Mouse (Mus musculus): ENCODE data around the gene Cckbr.

Cckbr gene

DNA sequence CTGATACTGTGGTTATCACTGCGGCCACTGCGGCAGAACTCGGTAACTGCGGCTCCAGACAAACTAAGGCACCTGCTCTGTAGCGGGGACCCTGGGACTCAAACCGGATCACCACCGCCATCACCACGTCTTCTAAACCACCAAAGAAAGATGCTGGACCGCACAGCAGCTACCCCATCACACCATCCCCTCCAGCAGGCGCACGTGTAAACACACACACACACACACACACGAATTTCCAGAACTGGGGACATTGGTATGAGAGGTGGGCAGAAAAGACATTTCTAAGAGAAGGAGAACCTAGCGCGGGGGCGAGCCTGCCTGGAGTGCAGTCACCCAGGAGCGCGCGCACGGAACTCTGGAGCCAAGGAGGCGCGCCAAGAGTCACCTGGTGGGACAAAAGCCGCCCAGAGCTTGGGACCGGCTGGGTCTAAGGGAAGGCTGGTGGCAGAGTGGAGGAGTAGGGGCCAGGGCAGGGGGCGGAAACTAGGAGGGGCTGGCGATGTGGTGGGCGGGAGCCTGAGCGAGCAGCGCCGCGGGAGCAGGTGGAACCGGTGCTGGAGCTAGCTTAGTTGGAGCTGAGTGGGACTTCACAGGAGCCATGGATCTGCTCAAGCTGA is at the start of gene Cckbr:
TSS of gene Cckbr (plus strand) at position 308 of the 620 bp plus-strand sequence.
- DNase-seq (ENCODE audit: low read depth, low spot score): no peak

DNA sequence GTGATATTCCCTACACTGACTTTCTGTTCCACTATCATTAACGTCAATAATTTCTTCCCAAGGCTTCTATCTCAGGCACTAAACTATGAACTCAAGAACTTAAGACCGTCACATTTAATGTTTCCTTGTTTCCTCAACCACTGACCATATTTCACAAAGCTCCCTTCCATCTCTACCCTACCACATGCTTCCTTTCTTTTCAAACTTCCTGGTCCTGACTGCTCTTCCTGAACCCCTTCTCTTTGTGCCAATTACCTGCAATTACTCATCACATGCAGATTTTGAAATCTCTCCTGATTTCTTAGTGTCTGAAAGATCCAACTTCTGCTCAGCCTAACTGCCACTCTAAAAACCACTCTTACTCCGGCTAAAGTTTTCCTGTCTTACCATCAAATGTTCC is 45.2 kb upstream of the Cckbr start:
- no peak for DNase-seq (ENCODE audit: low read depth, low spot score)

DNA sequence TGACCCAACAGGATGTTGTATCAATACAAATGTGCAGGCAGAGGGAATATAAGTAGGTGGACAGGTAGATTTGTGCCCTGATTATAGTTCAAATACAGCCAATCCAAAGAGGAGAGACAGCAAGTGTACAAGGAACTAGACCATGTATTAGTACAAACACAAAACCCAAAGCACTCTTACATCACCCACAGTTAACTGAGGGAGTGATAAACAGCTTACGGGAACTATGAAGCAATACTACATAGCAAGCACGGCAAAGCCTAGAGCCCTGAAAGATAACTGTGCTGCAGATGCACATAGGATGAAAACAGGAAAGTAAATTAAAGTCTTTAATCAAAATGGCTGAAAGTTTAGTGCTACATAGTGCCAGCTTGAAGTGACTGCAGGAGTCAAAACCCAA is 37.8 kb upstream of the Cckbr start:
- DNase-seq (ENCODE audit: low read depth, low spot score): no peak

DNA sequence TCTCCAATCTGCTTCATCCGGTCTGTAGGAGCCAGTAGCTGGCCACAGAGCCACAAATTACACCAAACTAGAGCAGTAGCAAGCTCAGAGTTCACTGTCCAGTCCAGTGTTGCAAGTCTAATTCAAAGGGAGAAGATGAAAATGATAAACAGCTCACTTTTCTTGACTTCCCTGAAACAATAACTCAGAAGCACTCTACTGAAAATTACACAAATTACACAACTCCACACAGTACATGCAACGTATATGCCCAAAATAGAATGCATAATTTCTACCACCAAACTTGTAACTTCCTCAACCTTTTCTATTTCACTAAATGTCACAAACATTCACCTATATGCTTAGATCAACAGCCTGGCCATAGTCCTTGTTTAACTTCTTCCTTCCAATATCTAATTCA is 35.3 kb upstream of the Cckbr start:
- no peak for DNase-seq (ENCODE audit: low read depth, low spot score)

DNA sequence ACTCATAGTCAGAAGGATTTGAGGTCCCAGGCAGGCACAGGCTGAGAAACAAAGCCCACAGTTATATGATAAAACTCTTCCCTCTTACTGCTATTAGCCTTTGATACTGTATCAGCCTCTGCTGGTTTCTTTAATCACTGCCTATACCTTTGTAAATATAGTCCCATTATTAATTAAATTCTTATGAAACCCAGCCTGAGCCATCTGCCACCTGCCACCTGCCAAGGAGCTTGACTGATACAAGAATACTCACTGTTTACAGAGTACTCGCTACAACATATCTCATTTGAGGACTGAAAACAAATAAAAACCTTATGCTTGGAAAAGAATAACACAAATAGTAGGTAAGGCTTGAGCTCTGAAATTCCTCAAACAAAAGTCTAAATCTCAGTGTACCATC is 30.9 kb upstream of the Cckbr start:
- no peak for DNase-seq (ENCODE audit: low read depth, low spot score)

DNA sequence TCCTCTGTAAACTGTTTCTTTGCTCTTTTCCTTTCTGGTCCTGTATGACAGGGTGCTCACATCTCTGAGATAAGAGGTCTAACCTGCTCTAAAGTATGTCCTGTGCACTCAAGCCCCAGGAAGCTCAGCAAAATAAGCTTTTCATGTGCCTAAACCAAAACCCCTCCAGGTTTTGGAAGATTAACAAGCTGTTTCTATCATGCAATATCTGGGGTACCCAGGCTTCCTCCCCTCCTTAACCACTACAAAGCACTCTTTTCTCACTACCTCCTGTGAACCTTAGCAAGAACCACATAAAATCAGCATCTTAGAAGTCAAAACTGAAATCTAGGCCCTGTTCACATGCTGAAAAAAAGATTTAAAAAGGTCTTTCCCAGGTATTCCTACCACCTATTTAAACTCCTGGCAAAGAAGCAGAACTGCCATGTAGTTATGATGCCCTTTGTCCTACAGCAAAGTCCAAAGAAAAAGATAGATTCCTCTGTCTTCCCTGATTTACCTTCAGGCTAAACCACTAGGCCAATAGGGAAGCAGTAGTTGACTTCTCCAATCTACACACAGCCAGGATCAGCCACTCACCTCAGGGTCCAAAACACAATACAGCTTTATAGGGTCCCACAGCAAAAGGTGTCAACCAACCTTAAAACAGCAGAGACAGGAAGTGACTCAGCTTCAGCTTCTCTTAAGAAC is 30.3 kb upstream of the Cckbr start:
- DNase-seq (ENCODE audit: low read depth, low spot score): no peak

DNA sequence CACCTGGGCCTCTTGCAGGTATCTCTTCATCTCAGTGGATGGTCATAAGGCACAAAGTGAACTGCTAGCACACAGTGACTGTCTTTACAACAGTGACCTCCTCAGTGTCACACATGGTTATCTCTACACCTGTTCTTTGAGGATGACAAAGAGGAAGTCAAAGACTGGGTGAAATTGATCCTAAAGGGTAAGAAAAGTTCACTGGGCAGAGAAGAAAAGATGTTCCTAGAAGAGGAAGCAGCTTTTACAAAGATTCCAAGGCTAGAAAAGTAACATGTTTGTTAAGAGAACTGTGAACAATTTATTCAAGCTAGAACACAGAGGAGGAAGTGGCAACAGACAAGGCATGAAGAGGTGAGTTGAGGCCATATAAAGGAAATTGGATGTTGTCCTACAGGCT is 29.4 kb upstream of the Cckbr start:
- DNase-seq (ENCODE audit: low read depth, low spot score): no peak

DNA sequence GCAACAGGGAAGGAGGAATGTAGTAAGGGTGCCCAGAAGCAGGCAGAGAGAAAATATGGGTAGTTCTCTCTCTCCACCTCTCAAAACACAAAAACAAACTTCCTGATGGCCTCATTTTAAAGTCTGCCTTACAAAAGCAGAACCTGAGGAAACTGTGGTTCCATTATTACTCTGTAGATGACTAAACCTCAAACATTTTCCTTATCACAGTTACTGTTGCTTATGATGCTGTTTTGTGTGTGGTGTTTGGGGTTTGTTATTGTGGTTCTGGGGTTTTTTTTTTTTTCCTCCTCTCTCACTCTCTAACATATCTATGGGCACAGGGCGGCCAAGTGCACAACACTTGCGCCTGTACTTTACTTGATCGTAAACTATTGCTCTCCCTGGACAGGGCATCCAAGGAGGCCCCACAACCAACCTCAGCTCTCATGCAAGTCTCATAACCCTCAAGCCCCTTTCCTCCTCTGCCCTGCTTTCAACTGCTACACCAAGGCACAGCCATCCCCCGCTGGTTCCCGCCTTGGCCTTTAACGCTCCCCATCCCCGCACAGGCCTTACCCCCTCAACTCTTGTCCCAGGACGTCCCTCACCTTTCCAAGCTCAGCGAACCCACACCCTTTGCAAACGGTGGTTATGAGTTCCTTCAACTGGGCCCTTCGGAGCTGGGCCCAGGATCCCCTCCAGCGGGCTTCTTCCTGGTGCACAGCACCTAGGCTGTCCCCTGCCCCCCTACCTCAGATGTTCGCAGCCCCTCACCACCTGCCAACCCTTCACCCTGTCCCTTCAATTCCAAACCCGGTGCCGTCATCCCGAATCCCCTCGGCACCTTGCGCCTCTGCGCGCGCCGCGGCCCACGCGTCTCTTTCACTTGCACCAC is 26.2 kb upstream of the Cckbr start:
- no peak for DNase-seq (ENCODE audit: low read depth, low spot score)

DNA sequence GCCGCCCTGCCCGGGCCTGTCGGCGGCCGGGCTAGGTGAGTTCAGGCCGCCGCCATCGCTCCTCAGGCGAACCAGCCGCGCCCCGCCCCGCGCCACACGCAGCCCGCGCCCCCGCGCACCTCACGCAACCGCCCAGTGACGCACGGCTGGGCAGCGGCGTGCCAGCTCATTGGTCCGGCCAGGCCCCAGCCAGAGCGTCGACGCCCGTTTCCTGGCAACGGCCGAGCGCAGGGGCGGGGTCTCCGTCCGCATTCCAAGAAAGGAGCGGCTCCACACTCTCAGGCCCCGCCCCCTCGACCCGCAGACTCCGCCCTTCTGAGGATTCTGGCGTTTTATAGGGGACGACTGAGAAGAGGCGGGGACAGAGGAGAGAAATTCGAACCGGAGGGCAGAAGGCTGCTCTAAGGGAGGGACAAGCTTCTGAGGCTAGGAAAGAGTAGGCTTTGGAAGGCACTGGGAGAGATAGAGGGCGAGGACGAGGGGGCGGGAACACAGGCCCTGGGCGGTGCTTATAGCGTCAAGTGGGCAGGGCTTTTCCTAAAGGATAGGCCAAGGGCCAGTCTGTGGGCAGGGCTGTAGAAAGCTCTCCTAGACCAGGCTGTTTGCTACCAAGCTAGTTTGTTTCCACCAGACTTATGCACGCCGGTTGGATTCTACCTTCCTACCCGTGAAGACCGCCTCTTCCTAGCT is 25.5 kb upstream of the Cckbr start, which contains the start of gene Fam160a2:
TSS of gene Fam160a2 (minus strand) at position 120 of the 690 bp plus-strand sequence.
- DNase-seq (ENCODE audit: low read depth, low spot score): peak; percentile 99

DNA sequence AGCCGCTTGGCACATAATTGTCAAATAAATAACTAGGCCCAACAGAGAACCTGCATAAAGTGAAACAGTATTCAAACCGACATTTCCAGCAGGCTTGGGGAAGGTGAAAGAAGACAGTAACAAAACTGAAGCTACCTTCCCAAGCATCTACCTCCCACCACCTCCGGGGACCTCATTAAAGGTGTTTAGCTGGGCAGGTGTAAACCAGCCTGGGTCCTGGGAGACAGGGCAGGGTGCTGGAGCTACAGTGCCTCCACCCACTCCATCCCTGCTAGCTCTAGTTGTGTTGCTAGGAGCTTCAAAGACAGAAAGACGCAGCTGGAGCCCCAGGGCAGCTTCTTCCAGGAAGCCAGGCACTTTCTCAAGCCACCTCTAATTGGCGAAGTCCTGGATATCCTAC is 21.3 kb upstream of the Cckbr start, which contains the start of gene Cnga4:
TSS of gene Cnga4 (plus strand) at position 301 of the 400 bp plus-strand sequence.
- no peak for DNase-seq (ENCODE audit: low read depth, low spot score)

DNA sequence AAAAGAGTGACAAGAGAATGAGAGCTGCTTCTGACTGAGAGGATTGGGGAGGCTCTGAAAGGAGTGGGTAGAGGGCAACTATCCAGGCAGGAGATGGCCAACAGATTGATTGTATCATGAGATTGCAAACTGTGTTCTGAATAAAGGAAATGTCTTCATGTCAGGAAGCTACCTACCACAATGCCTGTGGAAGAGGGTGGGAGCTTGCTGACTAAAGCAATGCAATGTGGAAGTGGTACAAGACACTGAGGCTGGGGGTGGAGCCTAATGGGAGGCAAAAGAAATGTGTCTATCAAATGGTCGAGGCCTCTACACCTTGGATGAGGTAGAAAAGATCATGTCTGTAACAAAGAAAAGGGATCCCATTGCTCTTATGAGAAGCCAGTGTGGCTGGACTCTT is 19.2 kb upstream of the Cckbr start:
- no peak for DNase-seq (ENCODE audit: low read depth, low spot score)

DNA sequence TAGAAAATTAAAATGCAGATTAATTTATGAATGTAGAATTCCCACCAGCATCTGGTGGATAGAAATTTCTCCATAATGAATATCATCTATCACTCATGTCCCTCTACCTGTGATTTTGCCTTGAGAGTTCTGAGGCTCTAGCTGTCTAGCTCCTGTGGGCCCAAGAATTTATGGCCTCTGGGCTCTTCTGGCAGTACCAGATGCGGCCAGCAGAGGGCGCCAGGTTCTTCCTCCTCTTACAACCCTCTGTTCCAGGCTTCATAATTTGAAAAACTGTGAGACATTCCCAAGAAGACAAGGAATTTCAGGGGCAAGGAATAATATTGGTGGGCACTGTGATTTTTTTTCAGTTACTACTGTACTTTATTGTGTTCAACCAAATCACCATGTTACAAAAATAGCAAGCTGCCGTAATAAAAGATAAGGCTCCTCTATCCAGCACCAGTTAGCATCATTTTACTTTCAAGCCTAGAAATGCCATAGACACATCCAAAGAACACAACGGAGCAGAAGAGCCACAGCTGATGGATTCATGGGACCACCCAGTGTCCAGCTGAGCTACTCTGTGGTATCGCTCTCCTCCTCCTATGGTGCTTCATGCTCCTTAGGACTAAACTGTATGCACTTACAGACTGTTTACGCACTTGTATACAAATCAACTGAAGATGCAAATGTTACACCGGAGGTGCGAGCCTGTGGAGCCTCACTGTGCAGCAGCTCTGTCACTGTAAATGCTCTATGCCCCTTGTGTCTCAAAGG is 13.5 kb upstream of the Cckbr start:
- peak; percentile 41 for DNase-seq (ENCODE audit: low read depth, low spot score)

DNA sequence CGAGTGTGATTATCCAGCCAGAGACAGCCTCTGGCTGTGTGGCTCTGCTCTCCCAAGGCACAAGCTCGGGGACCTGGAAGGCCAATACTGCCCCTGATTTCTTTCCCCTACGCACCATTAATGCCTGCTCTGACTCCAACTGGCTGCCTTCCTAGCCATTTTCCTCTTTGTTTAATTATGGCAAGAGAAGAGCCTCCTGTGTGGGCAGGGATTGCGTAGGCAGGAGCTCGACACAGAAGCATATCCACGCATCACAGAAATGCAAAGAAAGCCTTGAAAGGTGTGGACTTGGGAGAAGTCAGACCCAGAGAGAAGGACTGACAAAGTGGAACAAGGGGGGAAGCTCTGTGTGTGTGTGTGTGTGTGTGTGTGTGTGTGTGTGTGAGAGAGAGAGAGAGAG is 11.1 kb upstream of the Cckbr start:
- no peak for DNase-seq (ENCODE audit: low read depth, low spot score)

DNA sequence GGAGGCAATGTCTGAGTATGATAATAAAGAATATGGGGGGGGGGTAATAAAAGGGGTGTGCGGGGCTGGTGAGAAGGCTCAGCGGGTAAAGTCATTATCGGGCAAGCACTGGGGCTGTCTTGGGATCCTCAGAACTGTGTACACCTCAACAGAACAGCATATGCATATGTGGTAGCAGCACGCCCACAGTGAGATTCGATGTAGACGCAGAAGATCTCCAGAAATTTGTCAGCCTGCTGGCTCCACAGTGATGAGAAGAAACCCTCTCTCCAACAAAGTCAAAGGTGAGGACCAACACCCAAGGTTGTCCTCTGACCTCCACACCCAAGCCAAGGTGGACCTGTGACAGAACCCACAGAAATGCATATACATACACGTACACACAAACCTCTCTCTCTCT is 9.0 kb upstream of the Cckbr start:
- DNase-seq (ENCODE audit: low read depth, low spot score): no peak

DNA sequence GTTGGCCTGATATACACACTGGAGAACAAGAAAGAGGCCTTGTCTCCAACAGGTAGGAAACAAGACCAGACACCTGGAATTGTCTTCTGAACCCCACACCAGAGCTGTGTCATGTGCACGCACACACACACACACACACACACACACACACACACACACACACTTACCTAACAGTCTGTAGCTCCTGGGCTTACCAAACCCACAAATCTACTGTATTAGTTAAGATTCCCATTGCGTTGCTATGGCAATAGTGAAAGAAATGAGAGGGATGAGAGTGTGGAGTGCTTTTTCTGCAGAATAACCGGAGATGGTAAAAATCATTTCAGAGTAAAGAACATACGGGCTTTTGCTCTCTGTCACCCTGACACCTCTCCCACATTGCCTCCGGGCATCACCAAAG is 7.4 kb upstream of the Cckbr start:
- DNase-seq (ENCODE audit: low read depth, low spot score): no peak

DNA sequence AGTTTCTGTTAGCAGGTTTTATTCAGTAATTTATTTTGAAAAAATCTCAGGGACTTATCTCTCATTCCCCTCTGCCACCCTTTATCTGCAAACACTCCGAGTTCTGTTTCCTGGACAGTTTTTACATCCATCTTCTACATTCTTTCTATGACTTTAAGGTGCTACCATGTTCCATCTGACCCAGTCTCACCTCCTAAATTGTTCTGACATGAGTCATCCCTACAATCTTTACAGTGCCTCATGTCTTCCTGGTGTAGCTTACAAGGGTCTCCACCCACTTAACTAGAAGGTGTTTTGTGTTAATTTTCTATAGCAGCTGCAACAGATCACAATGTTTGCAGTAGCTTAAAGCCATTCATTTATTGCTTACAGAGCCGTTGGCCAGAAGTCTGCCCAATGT is 4.6 kb upstream of the Cckbr start:
- no peak for DNase-seq (ENCODE audit: low read depth, low spot score)

DNA sequence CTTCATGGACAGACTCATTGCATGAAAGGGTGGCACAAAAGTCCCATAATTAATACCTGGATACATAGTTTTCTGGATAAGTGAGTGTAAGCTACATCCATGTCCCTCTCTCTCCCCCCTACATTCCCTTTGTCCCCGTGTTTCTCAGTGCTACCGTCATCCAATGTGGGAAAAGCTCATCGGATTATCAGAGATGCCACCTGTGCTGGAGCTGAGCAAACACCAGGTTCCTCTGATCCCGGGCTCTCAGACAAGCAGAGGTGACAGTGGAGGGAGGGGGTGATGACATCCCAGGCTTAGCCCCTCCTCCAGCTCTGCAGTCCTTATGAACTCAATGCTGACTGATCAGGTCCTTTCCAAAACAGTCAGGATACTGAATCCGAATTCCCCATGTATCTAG is 1.2 kb upstream of the Cckbr start:
- DNase-seq (ENCODE audit: low read depth, low spot score): no peak

DNA sequence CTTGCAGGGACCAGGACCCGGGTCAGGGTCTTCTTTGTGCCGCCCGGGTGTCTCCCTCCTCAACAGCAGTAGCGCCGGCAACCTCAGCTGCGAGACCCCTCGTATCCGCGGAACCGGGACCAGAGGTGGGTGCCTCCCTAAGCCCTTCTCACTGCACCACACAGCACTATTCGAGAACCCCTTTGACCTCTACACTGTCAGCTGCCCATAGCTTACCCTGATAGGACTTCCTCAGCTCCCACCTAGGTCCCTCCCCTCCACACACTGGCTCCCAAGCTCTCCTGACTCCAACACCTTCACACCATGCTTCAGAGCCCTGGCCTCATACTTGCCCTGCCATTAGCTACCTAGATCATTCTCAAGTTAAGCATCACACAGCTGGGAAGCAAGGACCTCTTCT is 520 bp downstream of the Cckbr start:
- no peak for DNase-seq (ENCODE audit: low read depth, low spot score)

DNA sequence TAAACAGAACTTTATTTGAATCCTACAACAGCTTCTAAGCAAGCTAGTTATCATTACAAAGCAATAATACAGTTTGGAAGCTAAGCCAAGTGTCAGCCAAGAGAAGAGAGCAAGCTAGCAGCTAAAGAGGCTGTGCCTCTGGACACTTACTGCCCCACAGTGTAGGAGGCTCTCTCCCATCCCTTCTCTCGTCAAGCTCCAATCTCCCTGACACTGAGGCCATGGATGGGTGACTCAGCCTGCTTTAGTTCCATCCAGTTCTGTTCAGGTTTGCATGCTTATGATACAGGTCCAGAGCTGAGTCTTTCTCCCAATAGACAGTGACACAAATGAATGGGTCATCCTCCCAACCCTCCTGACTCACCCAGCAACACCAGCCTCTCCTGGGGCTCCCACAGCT is 6.5 kb downstream of the Cckbr start:
- DNase-seq (ENCODE audit: low read depth, low spot score): no peak

DNA sequence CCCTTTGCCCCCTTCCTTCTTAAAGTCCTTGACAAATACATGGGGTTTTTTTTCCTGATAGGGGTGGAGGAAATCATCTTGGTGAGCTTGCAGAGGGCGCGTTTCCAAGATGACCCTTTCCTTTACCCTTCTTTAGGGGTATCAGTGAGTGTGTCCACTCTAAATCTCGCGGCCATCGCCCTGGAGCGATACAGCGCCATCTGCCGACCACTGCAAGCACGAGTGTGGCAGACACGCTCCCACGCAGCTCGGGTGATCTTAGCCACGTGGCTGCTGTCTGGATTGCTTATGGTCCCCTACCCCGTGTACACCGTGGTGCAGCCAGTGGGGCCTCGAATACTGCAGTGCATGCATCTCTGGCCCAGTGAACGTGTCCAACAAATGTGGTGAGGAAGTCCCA is 8.3 kb downstream of the Cckbr start:
- DNase-seq (ENCODE audit: low read depth, low spot score): no peak

DNA sequence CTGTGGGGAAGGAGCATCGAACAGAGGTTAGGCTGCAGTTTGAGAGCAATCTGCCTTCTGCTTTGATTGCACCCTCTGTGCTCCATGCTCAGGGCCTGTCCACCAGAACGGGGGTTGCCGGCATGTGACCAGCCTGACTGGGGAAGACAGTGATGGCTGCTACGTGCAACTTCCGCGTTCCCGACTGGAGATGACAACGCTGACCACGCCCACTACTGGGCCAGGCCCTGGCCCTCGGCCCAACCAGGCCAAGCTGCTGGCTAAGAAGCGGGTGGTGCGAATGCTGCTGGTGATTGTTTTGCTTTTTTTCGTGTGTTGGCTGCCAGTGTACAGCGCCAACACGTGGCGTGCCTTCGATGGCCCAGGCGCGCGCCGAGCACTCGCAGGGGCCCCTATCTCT is 9.3 kb downstream of the Cckbr start:
- DNase-seq (ENCODE audit: low read depth, low spot score): no peak
